Mouse (Mus musculus): ENCODE measurements around the gene Prdm5. TPM values are rescaled to one million over a fixed set of nuclear protein-coding genes. Genes with fewer than 3 reads are reported as not detected.

Prdm5 gene
- total RNA-seq, 2 experiments from 2014 or later: 4.0 to 4.2 TPM

GRCm38 (mm10) chr6:65818039-65818747 is 39.4 kb downstream of the Prdm5 start:
- peak in 1 of 2 experiments; percentile 21 for DNase-seq (ENCODE audit: low spot score in 2 of 2)
- intact Hi-C loops (cut with DNase I): no loop called here

GRCm38 (mm10) chr6:65828656-65829055 is 49.9 kb downstream of the Prdm5 start:
- no peak for DNase-seq (ENCODE audit: low spot score in 2 of 2)
- intact Hi-C loops (cut with DNase I): no loop called here

DNA sequence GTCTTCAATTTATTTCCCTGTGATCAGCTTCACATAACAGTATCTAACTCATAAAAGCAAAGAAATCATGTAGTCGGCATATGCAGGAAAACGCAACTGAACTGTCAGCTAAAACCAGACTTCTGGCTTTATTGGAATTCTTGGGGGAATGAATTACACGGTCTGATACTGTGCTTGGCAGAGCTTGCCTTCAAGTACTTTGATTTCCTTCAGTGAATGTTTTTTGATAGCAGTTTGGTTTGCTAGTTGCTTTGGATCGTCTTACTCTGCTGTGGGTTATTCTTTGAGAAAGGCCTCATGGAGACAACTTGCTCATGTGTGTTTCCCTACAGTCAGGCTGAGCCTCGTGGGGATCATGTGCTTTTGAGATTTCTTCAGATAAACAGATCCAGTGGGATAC is 52.7 kb downstream of the Prdm5 start:
- no peak for DNase-seq (ENCODE audit: low spot score in 2 of 2)
- intact Hi-C loops (cut with DNase I): no loop called here

GRCm38 (mm10) chr6:65834013-65834412 is 55.2 kb downstream of the Prdm5 start:
- intact Hi-C loops (cut with DNase I): no loop called here
- no peak for DNase-seq (ENCODE audit: low spot score in 2 of 2)

DNA sequence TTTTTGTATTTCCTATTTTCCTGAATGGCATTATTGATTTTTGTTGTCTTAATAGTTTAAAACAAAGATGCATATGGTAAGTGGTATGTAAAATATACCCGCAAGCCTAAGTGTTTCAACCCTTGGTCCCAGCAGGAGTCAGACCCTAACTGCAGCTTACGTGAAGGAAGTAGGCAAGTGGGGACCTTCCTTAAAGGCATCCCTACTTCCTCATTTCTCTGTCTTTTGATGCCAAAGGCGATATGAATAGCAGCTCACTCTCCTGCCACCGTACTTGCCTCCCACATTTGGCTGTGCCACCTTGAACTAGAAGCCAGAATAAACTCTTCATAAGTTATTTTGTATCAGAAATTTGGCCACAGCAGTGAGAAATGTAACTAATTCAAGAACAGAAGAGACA is 63.8 kb downstream of the Prdm5 start:
- intact Hi-C loops (cut with DNase I): no loop called here
- DNase-seq (ENCODE audit: low spot score in 2 of 2): no peak

- intact Hi-C loops (cut with DNase I): no loop called here
- no peak for DNase-seq (ENCODE audit: low spot score in 2 of 2)
Measured at GRCm38 (mm10) chr6:65849127-65849526, 70.3 kb downstream of the Prdm5 start.

DNA sequence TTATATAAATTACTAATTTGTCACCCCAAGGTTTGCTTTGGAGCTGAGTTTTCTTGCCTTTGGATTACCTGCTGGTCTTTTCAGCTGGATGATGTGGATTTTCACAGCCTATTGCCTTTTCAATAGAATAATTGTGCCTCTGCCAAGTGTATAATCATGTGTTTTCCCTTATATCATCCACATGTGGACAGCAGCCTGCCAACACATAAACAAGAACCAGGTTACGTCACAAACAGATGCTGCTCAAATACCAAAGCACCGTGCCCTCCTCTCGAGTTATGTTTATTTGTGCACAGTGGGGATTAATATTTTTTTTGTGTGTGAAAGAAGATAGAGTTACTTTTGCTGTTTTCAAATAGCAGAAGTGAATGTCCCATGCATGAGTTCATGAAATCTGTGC is 70.9 kb downstream of the Prdm5 start:
- intact Hi-C loops (cut with DNase I): no loop called here
- DNase-seq (ENCODE audit: low spot score in 2 of 2): no peak

GRCm38 (mm10) chr6:65850221-65850620 is 71.4 kb downstream of the Prdm5 start:
- intact Hi-C loops (cut with DNase I): no loop called here
- DNase-seq (ENCODE audit: low spot score in 2 of 2): no peak

GRCm38 (mm10) chr6:65854020-65854419 is 75.2 kb downstream of the Prdm5 start:
- intact Hi-C loops (cut with DNase I): no loop called here
- no peak for DNase-seq (ENCODE audit: low spot score in 2 of 2)

GRCm38 (mm10) chr6:65854585-65854984 is 75.8 kb downstream of the Prdm5 start:
- intact Hi-C loops (cut with DNase I): no loop called here
- DNase-seq (ENCODE audit: low spot score in 2 of 2): no peak

DNA sequence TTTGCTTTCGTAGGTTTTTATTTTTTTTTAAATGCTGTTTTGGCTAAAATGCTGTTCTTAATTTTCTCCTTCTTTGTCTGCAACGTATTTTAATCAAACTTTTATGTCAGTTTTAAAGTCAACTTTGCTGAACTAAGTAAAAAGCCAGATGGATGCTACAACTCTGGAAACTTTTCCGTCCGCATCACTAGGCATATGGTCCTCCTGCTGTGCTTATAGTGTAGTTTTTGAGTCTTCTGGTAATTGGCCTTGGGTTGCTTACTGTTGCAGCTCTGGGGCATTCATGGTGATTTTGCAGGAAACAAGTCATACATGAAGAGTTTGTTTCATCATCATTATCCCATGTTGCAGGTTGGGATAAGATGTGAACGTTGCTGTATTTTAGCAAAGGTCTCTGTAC is 81.8 kb downstream of the Prdm5 start:
- intact Hi-C loops (cut with DNase I): loop anchor here (5.0 kb wide), 1 partner anchor 607 kb away; no protein-coding TSS in a partner anchor
- no peak for DNase-seq (ENCODE audit: low spot score in 2 of 2)

DNA sequence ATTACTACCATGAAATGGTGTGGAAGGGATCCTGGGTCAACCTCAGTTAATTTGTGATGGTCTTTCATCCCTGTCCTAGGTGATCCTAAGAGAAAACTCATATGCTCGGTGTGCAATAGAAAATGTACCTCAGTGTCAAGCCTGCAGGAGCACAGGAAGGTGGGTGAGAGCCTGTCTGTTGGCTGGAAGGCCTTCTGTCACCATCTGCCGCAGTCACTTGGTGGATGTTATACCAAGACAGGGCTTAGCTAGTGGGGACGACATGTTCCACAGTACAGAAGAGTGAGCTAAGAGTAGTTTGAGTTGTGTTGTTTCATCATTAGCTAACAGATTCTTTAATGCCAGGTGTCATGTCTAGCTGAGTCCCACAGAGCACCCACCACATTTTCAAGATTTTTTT is 84.0 kb downstream of the Prdm5 start:
- intact Hi-C loops (cut with DNase I): loop anchor here (5.0 kb wide), 1 partner anchor 604 kb away; no protein-coding TSS in a partner anchor
- no peak for DNase-seq (ENCODE audit: low spot score in 2 of 2)

GRCm38 (mm10) chr6:65864233-65864632 is 85.4 kb downstream of the Prdm5 start:
- DNase-seq (ENCODE audit: low spot score in 2 of 2): no peak
- intact Hi-C loops (cut with DNase I): loop anchor here (5.0 kb wide), 1 partner anchor 603 kb away; no protein-coding TSS in a partner anchor

- no peak for DNase-seq (ENCODE audit: low spot score in 2 of 2)
- intact Hi-C loops (cut with DNase I): loop anchor here (5.0 kb wide), 1 partner anchor 602 kb away; no protein-coding TSS in a partner anchor
Measured at GRCm38 (mm10) chr6:65864919-65865318, 86.1 kb downstream of the Prdm5 start.

- intact Hi-C loops (cut with DNase I): no loop called here
- no peak for DNase-seq (ENCODE audit: low spot score in 2 of 2)
Measured at GRCm38 (mm10) chr6:65865861-65866260, 87.1 kb downstream of the Prdm5 start.

DNA sequence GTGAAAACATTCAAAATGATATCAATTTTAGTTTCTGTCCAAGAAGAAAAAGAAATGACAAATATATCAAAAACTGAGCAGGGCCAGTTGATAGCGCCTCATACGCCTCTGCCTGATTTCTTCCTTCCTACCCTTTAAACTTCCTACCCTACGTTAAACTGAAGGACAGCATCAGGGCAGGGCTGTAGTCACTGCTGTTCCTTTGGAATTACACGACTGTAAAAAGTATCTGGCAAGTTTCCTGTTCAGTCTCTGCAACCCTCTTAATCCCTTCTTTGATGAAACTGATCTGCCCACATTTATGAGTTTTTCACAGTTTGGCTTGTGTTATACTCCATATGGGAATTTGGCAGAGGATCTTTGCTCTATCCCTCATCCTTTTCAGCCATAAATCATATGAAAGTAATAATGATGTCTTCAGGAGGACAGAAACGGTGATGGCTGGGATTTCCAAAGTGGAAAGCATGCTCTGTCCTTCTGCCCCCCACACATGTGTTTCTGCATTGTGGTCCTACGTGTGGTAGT is 93.0 kb downstream of the Prdm5 start:
- no peak for DNase-seq (ENCODE audit: low spot score in 2 of 2)
- intact Hi-C loops (cut with DNase I): no loop called here

GRCm38 (mm10) chr6:65878300-65878699 is 99.5 kb downstream of the Prdm5 start:
- intact Hi-C loops (cut with DNase I): no loop called here
- DNase-seq (ENCODE audit: low spot score in 2 of 2): no peak

GRCm38 (mm10) chr6:65888835-65889234 is 110.0 kb downstream of the Prdm5 start:
- intact Hi-C loops (cut with DNase I): no loop called here
- no peak for DNase-seq (ENCODE audit: low spot score in 2 of 2)

DNA sequence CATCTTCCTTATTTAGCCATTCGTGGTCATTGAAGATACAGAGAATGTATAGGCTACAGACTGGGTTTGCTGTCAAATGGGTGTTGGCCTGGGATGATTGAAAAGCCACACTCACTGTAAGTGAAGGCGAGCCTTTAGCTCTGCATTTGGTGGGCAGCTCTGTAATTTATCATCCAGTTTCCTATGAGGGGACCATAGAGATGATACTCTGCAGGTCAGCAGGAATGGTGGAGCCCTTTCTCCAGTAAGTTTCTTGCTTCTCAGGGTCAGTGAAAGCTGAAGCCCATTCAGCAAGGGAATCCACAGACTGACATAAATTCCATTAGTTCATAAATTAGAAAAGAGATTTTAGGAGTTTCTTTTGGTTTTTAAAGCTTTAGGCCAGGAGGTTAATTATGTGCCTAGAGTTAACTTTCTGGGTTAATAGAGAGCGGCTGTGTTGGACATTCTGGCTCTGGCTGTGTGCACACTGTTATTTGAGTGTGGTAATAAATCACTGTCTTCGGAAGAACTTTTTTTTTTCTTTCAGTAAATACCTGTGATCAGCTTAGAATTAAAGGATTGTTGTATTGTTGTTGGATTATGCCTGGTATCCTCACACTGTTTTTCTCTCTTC is 113.4 kb downstream of the Prdm5 start:
- DNase-seq (ENCODE audit: low spot score in 2 of 2): no peak
- intact Hi-C loops (cut with DNase I): no loop called here

DNA sequence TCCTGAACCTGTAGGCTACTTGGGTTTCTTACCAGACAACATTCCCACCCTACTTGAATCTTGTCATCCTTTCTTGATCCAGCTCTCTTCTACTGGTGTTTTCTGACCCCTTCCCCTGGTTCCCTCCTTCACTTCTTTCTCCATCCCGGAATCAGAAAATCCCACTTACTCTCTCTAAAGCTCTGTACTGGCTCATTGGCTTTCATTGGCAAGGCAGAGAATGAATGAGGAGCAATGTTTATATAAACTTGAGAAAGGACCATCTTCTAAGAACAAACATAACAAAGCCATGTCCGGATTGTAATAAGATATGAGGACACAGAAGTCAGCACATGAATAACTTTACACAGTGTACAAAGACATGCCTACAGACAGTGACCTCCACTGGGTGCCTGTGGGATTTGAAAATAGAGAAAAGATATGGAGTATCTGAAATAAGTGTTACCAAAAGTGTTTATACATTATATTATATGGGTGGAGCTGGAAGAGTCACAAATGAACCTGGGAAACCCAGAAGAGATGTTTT is 127.9 kb downstream of the Prdm5 start:
- DNase-seq (ENCODE audit: low spot score in 2 of 2): no peak
- intact Hi-C loops (cut with DNase I): no loop called here

GRCm38 (mm10) chr6:65915421-65915820 is 136.6 kb downstream of the Prdm5 start:
- intact Hi-C loops (cut with DNase I): no loop called here
- peak in 1 of 2 experiments; percentile 3 for DNase-seq (ENCODE audit: low spot score in 2 of 2)

Measured in left cerebral cortex, postnatal 25 days (tissue).